Mouse (Mus musculus): ENCODE results near the gene Tcf15. TPM values are rescaled to one million over a fixed set of nuclear protein-coding genes. Genes with fewer than 3 reads are reported as not detected.
A peak's percentile ranks its signal among the peaks of the same experiment; 100 is the strongest.

Gene Tcf15
- total RNA-seq, 1 experiment, result 22.4 TPM

GRCm38 (mm10) chr2:152109386-152109785 lies 34.0 kb upstream of the Tcf15 start:
- Histone ChIP-seq H3K4me3 (ENCODE audit: insufficient read depth in 1 of 2, low read depth in 1 of 2, low read length in 2 of 2, poor library complexity in 1 of 2, severe bottlenecking in 1 of 2) (no peak overlapping the region), H3K9me3 (ENCODE audit: control insufficient read depth, insufficient read depth, low read depth, low read length) (no peaks in the 10 kb centered on the region), H3K9ac (ENCODE audit: insufficient read depth, low read depth, low read length, poor library complexity, severe bottlenecking) (no peak overlapping the region), H3K27ac (ENCODE audit: insufficient read depth, low read depth, low read length, poor library complexity, severe bottlenecking) (no peak overlapping the region), H3K36me3 (ENCODE audit: control insufficient read depth, insufficient read depth, low read length, poor library complexity, severe bottlenecking) (peaks cover 21% of the 10 kb centered on the region), H3K4me1 (ENCODE audit: control insufficient read depth in 2 of 2, insufficient read depth in 2 of 2, low read length in 2 of 2, poor library complexity in 1 of 2) (peaks cover 9 to 20% of the 10 kb centered on the region in 2 experiments; a peak in 3 of 4 replicates)
- TF ChIP-seq ZC3H11A (IDR thresholded peaks at IDR 0.05; ENCODE audit: borderline replicate concordance, low read depth, low read length) (no peak), MAFK (IDR thresholded peaks at IDR 0.05; ENCODE audit: insufficient read depth, low read depth, low read length) (no peak), HCFC1 (IDR thresholded peaks at IDR 0.05; ENCODE audit: borderline replicate concordance, insufficient read depth, low read length) (no peak), ZNF384 (IDR thresholded peaks at IDR 0.05; ENCODE audit: low read depth, low read length) (no peak), CHD2 (IDR thresholded peaks at IDR 0.05; ENCODE audit: low read depth, low read length) (no peak)
- in situ Hi-C loops (cut with MboI; ENCODE audit: low sequenced_read_pairs in 2 of 2, unreplicated experiment in 2 of 2), result no loop called here
- DNase-seq (ENCODE audit: low read depth, low spot score), result no peak

- Histone ChIP-seq H3K4me1 (ENCODE audit: control insufficient read depth in 2 of 2, insufficient read depth in 2 of 2, low read length in 2 of 2, poor library complexity in 1 of 2) (peaks cover 5 to 31% of the 10 kb centered on the region in 2 experiments), H3K9ac (ENCODE audit: insufficient read depth, low read depth, low read length, poor library complexity, severe bottlenecking) (no peak overlapping the region), H3K27ac (ENCODE audit: insufficient read depth, low read depth, low read length, poor library complexity, severe bottlenecking) (no peak overlapping the region), H3K36me3 (ENCODE audit: control insufficient read depth, insufficient read depth, low read length, poor library complexity, severe bottlenecking) (peaks cover 21% of the 10 kb centered on the region), H3K9me3 (ENCODE audit: control insufficient read depth, insufficient read depth, low read depth, low read length) (no peaks in the 10 kb centered on the region), H3K4me3 (ENCODE audit: insufficient read depth in 1 of 2, low read depth in 1 of 2, low read length in 2 of 2, poor library complexity in 1 of 2, severe bottlenecking in 1 of 2) (no peak overlapping the region)
- no peak for DNase-seq (ENCODE audit: low read depth, low spot score)
- in situ Hi-C loops (cut with MboI; ENCODE audit: low sequenced_read_pairs in 2 of 2, unreplicated experiment in 2 of 2), result no loop called here
- TF ChIP-seq MAFK (IDR thresholded peaks at IDR 0.05; ENCODE audit: insufficient read depth, low read depth, low read length) (no peak), CHD2 (IDR thresholded peaks at IDR 0.05; ENCODE audit: low read depth, low read length) (no peak), HCFC1 (IDR thresholded peaks at IDR 0.05; ENCODE audit: borderline replicate concordance, insufficient read depth, low read length) (no peak), ZNF384 (IDR thresholded peaks at IDR 0.05; ENCODE audit: low read depth, low read length) (no peak), ZC3H11A (IDR thresholded peaks at IDR 0.05; ENCODE audit: borderline replicate concordance, low read depth, low read length) (no peak)
These were observed 32.0 kb upstream of the Tcf15 start for GRCm38 (mm10) chr2:152111311-152111710.

- peaks cover 21% of the 10 kb centered on the region for H3K36me3 ChIP-seq (ENCODE audit: control insufficient read depth, insufficient read depth, low read length, poor library complexity, severe bottlenecking)
- TF ChIP-seq HCFC1 (IDR thresholded peaks at IDR 0.05; ENCODE audit: borderline replicate concordance, insufficient read depth, low read length), result 0 out of 2 replicates have a peak, but pooled peaks have one; percentile 60
- TF ChIP-seq ZC3H11A (IDR thresholded peaks at IDR 0.05; ENCODE audit: borderline replicate concordance, low read depth, low read length), result peak; percentile 90
- TF ChIP-seq CHD2 (IDR thresholded peaks at IDR 0.05; ENCODE audit: low read depth, low read length), result no peak
- TF ChIP-seq ZNF384 (IDR thresholded peaks at IDR 0.05; ENCODE audit: low read depth, low read length), result no peak
- no peak for TF ChIP-seq MAFK (IDR thresholded peaks at IDR 0.05; ENCODE audit: insufficient read depth, low read depth, low read length)
- in situ Hi-C loops (cut with MboI; ENCODE audit: low sequenced_read_pairs in 2 of 2, unreplicated experiment in 2 of 2), result no loop called here
- no peaks in the 10 kb centered on the region for H3K9me3 ChIP-seq (ENCODE audit: control insufficient read depth, insufficient read depth, low read depth, low read length)
- no peak overlapping the region; the same call in 1 of the 2 replicates for H3K9ac ChIP-seq (ENCODE audit: insufficient read depth, low read depth, low read length, poor library complexity, severe bottlenecking)
- H3K4me1 ChIP-seq (ENCODE audit: control insufficient read depth in 2 of 2, insufficient read depth in 2 of 2, low read length in 2 of 2, poor library complexity in 1 of 2), result peaks cover 5 to 25% of the 10 kb centered on the region in 2 experiments
- H3K27ac ChIP-seq (ENCODE audit: insufficient read depth, low read depth, low read length, poor library complexity, severe bottlenecking), result no peak overlapping the region
- no peak overlapping the region for H3K4me3 ChIP-seq (ENCODE audit: insufficient read depth in 1 of 2, low read depth in 1 of 2, low read length in 2 of 2, poor library complexity in 1 of 2, severe bottlenecking in 1 of 2)
- DNase-seq (ENCODE audit: low read depth, low spot score), result peak; percentile 97
These were observed 31.4 kb upstream of the Tcf15 start for GRCm38 (mm10) chr2:152111920-152112319.

GRCm38 (mm10) chr2:152112490-152112889 lies 30.9 kb upstream of the Tcf15 start:
- H3K4me1 ChIP-seq (ENCODE audit: control insufficient read depth in 2 of 2, insufficient read depth in 2 of 2, low read length in 2 of 2, poor library complexity in 1 of 2), result peaks cover 5 to 25% of the 10 kb centered on the region in 2 experiments
- no peak overlapping the region for H3K4me3 ChIP-seq (ENCODE audit: insufficient read depth in 1 of 2, low read depth in 1 of 2, low read length in 2 of 2, poor library complexity in 1 of 2, severe bottlenecking in 1 of 2)
- in situ Hi-C loops (cut with MboI; ENCODE audit: low sequenced_read_pairs in 2 of 2, unreplicated experiment in 2 of 2), result no loop called here
- no peak overlapping the region for H3K27ac ChIP-seq (ENCODE audit: insufficient read depth, low read depth, low read length, poor library complexity, severe bottlenecking)
- H3K9ac ChIP-seq (ENCODE audit: insufficient read depth, low read depth, low read length, poor library complexity, severe bottlenecking), result no peak overlapping the region; the same call in 1 of the 2 replicates
- H3K36me3 ChIP-seq (ENCODE audit: control insufficient read depth, insufficient read depth, low read length, poor library complexity, severe bottlenecking), result peaks cover 19% of the 10 kb centered on the region
- no peak for DNase-seq (ENCODE audit: low read depth, low spot score)
- TF ChIP-seq MAFK (IDR thresholded peaks at IDR 0.05; ENCODE audit: insufficient read depth, low read depth, low read length) (no peak), HCFC1 (IDR thresholded peaks at IDR 0.05; ENCODE audit: borderline replicate concordance, insufficient read depth, low read length) (no peak), CHD2 (IDR thresholded peaks at IDR 0.05; ENCODE audit: low read depth, low read length) (no peak), ZNF384 (IDR thresholded peaks at IDR 0.05; ENCODE audit: low read depth, low read length) (no peak), ZC3H11A (IDR thresholded peaks at IDR 0.05; ENCODE audit: borderline replicate concordance, low read depth, low read length) (no peak)
- no peaks in the 10 kb centered on the region for H3K9me3 ChIP-seq (ENCODE audit: control insufficient read depth, insufficient read depth, low read depth, low read length)

Measured in ES-E14 (cell line).